Comparison of ENCODE assay signal across 3 mouse cellular contexts in the genomic region with DNA sequence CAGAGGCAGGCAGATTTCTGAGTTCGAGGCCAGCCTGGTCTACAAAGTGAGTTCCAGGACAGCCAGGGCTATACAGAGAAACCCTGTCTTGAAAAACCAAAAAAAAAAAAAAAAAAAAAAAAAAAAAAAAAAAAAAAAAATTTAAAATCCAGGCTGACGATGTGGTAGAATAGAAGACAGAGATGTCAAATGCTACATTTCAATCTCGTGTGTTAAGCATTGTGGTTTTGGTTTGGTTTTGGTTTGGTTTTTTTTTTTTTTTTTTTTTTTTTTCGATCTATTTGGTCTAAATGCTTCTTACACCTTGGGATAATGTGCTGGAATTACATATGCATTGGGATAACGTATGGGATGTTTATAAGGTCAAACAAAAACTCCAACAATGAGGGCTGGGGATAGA. TPM values are rescaled to one million over a fixed set of nuclear protein-coding genes. Genes with fewer than 3 reads are reported as not detected.
DNase-seq lines count a peak whose midpoint lies in the region; TF ChIP-seq lines count a peak whose summit lies in the region.
"Not testable (repeated sequence)": the region's sequence is repeated elsewhere in the genome, so short reads cannot be mapped to it uniquely, and the experiment has no call there.

No protein-coding gene starts in this region.

- TF ChIP-seq POLR2A in CH12.LX (IDR thresholded peaks at IDR 0.05; ENCODE audit: low read depth, low read length); MEL (IDR thresholded peaks at IDR 0.05; ENCODE audit: control insufficient read depth in 1 of 2, insufficient read depth in 1 of 2, low read depth in 1 of 2, low read length in 2 of 2, poor library complexity in 1 of 2): not testable (repeated sequence)

- dilution Hi-C loops in CH12.LX (cut with MboI; ENCODE audit: extremely low pct_ligation_motif_present, extremely low pct_unique_long_range_greater_than_20kb, low sequenced_read_pairs): not testable (repeated sequence)

- not testable (repeated sequence) for H3K27ac ChIP-seq in CH12.LX (ENCODE audit: insufficient read depth, low read depth); ES-E14 (ENCODE audit: insufficient read depth, low read depth, low read length, poor library complexity, severe bottlenecking); MEL (ENCODE audit: control insufficient read depth, low read depth, low read length)

- in situ Hi-C loops in CH12.LX (cut with MboI; ENCODE audit: low pct_ligation_motif_present, low pct_unique_long_range_greater_than_20kb, low sequenced_read_pairs); ES-E14 (cut with MboI; ENCODE audit: low sequenced_read_pairs in 2 of 2, unreplicated experiment in 2 of 2): not testable (repeated sequence)

- H3K4me2 ChIP-seq in CH12.LX (ENCODE audit: insufficient read depth, low read depth, poor library complexity, severe bottlenecking): not testable (repeated sequence)

- not testable (repeated sequence) for TF ChIP-seq EP300 in CH12.LX (IDR thresholded peaks at IDR 0.05; ENCODE audit: low read length); MEL (IDR thresholded peaks at IDR 0.05; ENCODE audit: low read depth in 1 of 2, low read length in 2 of 2)

- H3K9ac ChIP-seq in CH12.LX (ENCODE audit: insufficient read depth, low read depth); ES-E14 (ENCODE audit: insufficient read depth, low read depth, low read length, poor library complexity, severe bottlenecking); MEL (ENCODE audit: control insufficient read depth, low read depth, low read length, poor library complexity, severe bottlenecking): not testable (repeated sequence)

- H3K4me1 ChIP-seq in CH12.LX (ENCODE audit: control insufficient read depth in 1 of 2, insufficient read depth in 2 of 2): peaks cover 5 to 14% of the 10 kb centered on the region in 2 experiments; a peak in 3 of 4 replicates
- not testable (repeated sequence) for H3K4me1 ChIP-seq in ES-E14 (ENCODE audit: control insufficient read depth in 2 of 2, insufficient read depth in 2 of 2, low read length in 2 of 2, poor library complexity in 1 of 2); MEL (ENCODE audit: control insufficient read depth in 1 of 2, insufficient read depth in 2 of 2, low read length in 2 of 2)

- not testable (repeated sequence) for TF ChIP-seq RAD21 in CH12.LX (IDR thresholded peaks at IDR 0.05; ENCODE audit: low read depth, low read length); MEL (IDR thresholded peaks at IDR 0.05; ENCODE audit: low read depth, low read length)

- H3K27me3 ChIP-seq in CH12.LX (replicated peaks); MEL (ENCODE audit: control insufficient read depth in 1 of 2, insufficient read depth in 2 of 2, low read length in 2 of 2): not testable (repeated sequence)

- DNase-seq in CH12.LX (ENCODE audit: extremely low read depth); ES-E14 (ENCODE audit: low read depth, low spot score); MEL (ENCODE audit: low read depth, low spot score): not testable (repeated sequence)

- H3K79me2 ChIP-seq in CH12.LX (replicated peaks; ENCODE audit: control insufficient read depth, extremely low read depth, insufficient read depth, poor library complexity, severe bottlenecking); MEL (ENCODE audit: control insufficient read depth, insufficient read depth, low read length, poor library complexity): not testable (repeated sequence)

- H3K4me3 ChIP-seq in CH12.LX (replicated peaks in 1 of 3; ENCODE audit: low read depth in 2 of 3, low read length in 2 of 3, poor library complexity in 1 of 3); ES-E14 (ENCODE audit: insufficient read depth in 1 of 2, low read depth in 1 of 2, low read length in 2 of 2, poor library complexity in 1 of 2, severe bottlenecking in 1 of 2); MEL (ENCODE audit: control insufficient read depth in 1 of 2, insufficient read depth in 1 of 2, low read depth in 2 of 2, low read length in 2 of 2): not testable (repeated sequence)

- H3K9me3 ChIP-seq in CH12.LX (replicated peaks; ENCODE audit: low read length); ES-E14 (ENCODE audit: control insufficient read depth, insufficient read depth, low read depth, low read length); MEL (replicated peaks; ENCODE audit: insufficient read depth, low read length): not testable (repeated sequence)

- not testable (repeated sequence) for H3K36me3 ChIP-seq in CH12.LX (replicated peaks in 1 of 2; ENCODE audit: control insufficient read depth in 1 of 2, insufficient read depth in 1 of 2, low read length in 1 of 2); ES-E14 (ENCODE audit: control insufficient read depth, insufficient read depth, low read length, poor library complexity, severe bottlenecking); MEL (ENCODE audit: control insufficient read depth in 1 of 2, insufficient read depth in 2 of 2, low read length in 2 of 2)

- not testable (repeated sequence) for TF ChIP-seq CTCF in CH12.LX (conservative IDR thresholded peaks at IDR 0.05 in 1 of 2, IDR thresholded peaks at IDR 0.05 in 1 of 2; ENCODE audit: low read depth in 2 of 2, low read length in 2 of 2); MEL (IDR thresholded peaks at IDR 0.05 in 2 of 3, conservative IDR thresholded peaks at IDR 0.05 in 1 of 3; ENCODE audit: control insufficient read depth in 1 of 3, insufficient read depth in 1 of 3, low read depth in 2 of 3, low read length in 3 of 3, poor library complexity in 1 of 3, severe bottlenecking in 1 of 3)

TF ChIP-seq in CH12.LX, 34 proteins besides CTCF, POLR2A, EP300 and RAD21:
- TF ChIP-seq ZNF384 (IDR thresholded peaks at IDR 0.05; ENCODE audit: low read depth, low read length): peak; percentile 66

TF ChIP-seq in ES-E14, 5 proteins besides CTCF, POLR2A, EP300 and RAD21:
- peak; percentile 90 for TF ChIP-seq ZNF384 (IDR thresholded peaks at IDR 0.05; ENCODE audit: low read depth, low read length)

TF ChIP-seq in MEL, 35 proteins besides CTCF, POLR2A, EP300 and RAD21:
- peak; percentile 84 for TF ChIP-seq ZNF384 (IDR thresholded peaks at IDR 0.05; ENCODE audit: low read depth, low read length)
TF ChIP-seq in MEL: peak in this region for 1; not testable (repeated sequence) for 34.

RNA-seq across cellular contexts. Expression of a gene that starts 28.2 kb away (rescaled TPM):
- 18.0 and 23.4 TPM in 2 replicates for total RNA-seq in CH12.LX (2012; rRNA removed)
- 26.4 and 29.6 TPM in 2 replicates for total RNA-seq in CH12.LX (2014; rRNA removed)
- 12.9 and 13.0 TPM in 2 replicates for polyA plus RNA-seq in CH12.LX (2012; ENCODE audit: insufficient read length, low read depth)
- 18.6 and 20.7 TPM in 2 replicates for total RNA-seq in ES-E14 (2012; rRNA removed)
- total RNA-seq in MEL (2012; rRNA removed): 44.8 and 65.7 TPM in 2 replicates
- polyA plus RNA-seq in MEL (2012; ENCODE audit: insufficient read depth in 1 of 2, insufficient read length in 2 of 2, low read depth in 1 of 2, low replicate concordance in 2 of 2, missing spikeins in 1 of 2): 10 to 100 TPM; 26.2 to 33.4 TPM
